Mouse (Mus musculus) spleen, adult 2 months (tissue): ENCODE measurements around the gene 1700018F24Rik. TPM values are rescaled to one million over a fixed set of nuclear protein-coding genes. Genes with fewer than 3 reads are reported as not detected.
"Not testable (repeated sequence)": the region's sequence is repeated elsewhere in the genome, so short reads cannot be mapped to it uniquely, and the experiment has no call there.

Source experiments
- DNase-seq, 2 experiments: peaks; one replicate each; pipeline versions ENCODE4 v3.0.0 to v3.0.0-alpha.2; 2012 to 2021; ENCODE audit warnings: low spot score in 2 of 2, low read depth in 1 of 2
- H3K27ac ChIP-seq: fragments of 200-500 bp; 2 replicates; pipeline ENCODE4 v1.5.1; 2012; ENCODE audit warnings: low read length, inconsistent platforms; ENCODE audit not compliant: insufficient read depth
- H3K27me3 ChIP-seq: fragments of 200-500 bp; 2 replicates; pipeline ENCODE4 v1.6.1; 2012; ENCODE audit warnings: mild to moderate bottlenecking, moderate library complexity, low read length, inconsistent platforms; ENCODE audit not compliant: control insufficient read depth, insufficient read depth
- H3K36me3 ChIP-seq: fragments of 200-500 bp; 2 replicates; pipeline ENCODE4 v1.6.1; 2012; ENCODE audit warnings: mild to moderate bottlenecking, low read length, inconsistent platforms; ENCODE audit not compliant: control insufficient read depth, insufficient read depth
- H3K4me1 ChIP-seq: fragments of 200-500 bp; 2 replicates; pipeline ENCODE4 v1.6.1; 2011; ENCODE audit warnings: inconsistent platforms; ENCODE audit not compliant: control insufficient read depth, insufficient read depth, insufficient read length
- H3K4me3 ChIP-seq: fragments of 200-500 bp; 2 replicates; pipeline ENCODE4 v1.5.1; 2011; ENCODE audit warnings: mild to moderate bottlenecking, inconsistent platforms; ENCODE audit not compliant: insufficient read depth, insufficient read length; ENCODE audit errors: extremely low read depth
- CTCF ChIP-seq: fragments of 200-500 bp; IDR thresholded peaks from 2 replicates; pipeline ENCODE4 v1.5.1; 2011; ENCODE audit warnings: mild to moderate bottlenecking, inconsistent platforms; ENCODE audit not compliant: insufficient read depth, insufficient read length, insufficient replicate concordance; ENCODE audit errors: extremely low read depth
- POLR2A ChIP-seq: fragments of 200-500 bp; IDR thresholded peaks from 2 replicates; pipeline ENCODE4 v1.6.1; 2011; ENCODE audit warnings: low read depth, low read length, inconsistent platforms
- WGBS: fragments of 180-500 bp; shearing (Covaris S2); methylation state at CpG from one replicate; pipeline ENCODE4 v1.1.7; 2018; 5-methylcytosine and 5-hydroxymethylcytosine counted together
- polyA plus RNA-seq: library from polyadenylated mRNA; depleted of rRNA; stranded (reverse); fragments of >200 nt; gene quantifications from 2 replicates; pipeline ENCODE4 v1.2.3, GENCODE M21; 2012

The 1700018F24Rik gene
- polyA plus RNA-seq, 1 experiment = not detected

DNA sequence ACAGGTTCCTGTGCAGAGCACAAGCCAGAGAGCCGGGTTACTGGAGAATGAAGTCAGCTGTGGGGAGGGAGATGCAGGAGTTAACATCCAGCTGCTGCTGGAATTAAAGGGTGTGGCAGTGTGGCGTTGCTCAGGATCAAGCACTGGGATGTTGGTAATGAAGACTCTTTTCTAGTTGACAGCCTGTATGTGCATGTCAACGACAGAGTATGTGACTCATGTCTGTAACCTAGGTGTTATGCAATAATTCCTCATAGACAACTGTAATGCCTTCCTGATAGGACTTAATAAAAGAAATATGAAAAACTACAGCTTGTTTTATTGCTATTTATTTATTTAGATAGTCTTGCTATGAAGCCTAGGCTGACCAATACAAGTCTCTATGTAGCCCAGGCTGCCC is 26.1 kb downstream of the 1700018F24Rik start:
- H3K27me3 ChIP-seq = no peaks in the 10 kb centered on the region
- no peaks in the 10 kb centered on the region for H3K36me3 ChIP-seq
- 66% methylated on average over 3 of the region's 3 CpGs for WGBS
- TF ChIP-seq POLR2A = no peak
- TF ChIP-seq CTCF = no peak
- no peak overlapping the region for H3K4me3 ChIP-seq
- H3K4me1 ChIP-seq = no peaks in the 10 kb centered on the region
- no peak for DNase-seq
- no peak overlapping the region for H3K27ac ChIP-seq

- DNase-seq = peak; percentile 25 to 60
- Histone ChIP-seq H3K36me3 (no peaks in the 10 kb centered on the region), H3K4me1 (no peaks in the 10 kb centered on the region), H3K27ac (no peak overlapping the region), H3K4me3 (no peak overlapping the region), H3K27me3 (no peaks in the 10 kb centered on the region)
- TF ChIP-seq CTCF (peak; percentile 74; the same call in 1 of the 2 replicates), POLR2A (no peak)
- 4% methylated on average over 5 of the region's 5 CpGs for WGBS
These were observed 26.9 kb downstream of the 1700018F24Rik start for GRCm38 (mm10) chr5:145069707-145070106.

DNA sequence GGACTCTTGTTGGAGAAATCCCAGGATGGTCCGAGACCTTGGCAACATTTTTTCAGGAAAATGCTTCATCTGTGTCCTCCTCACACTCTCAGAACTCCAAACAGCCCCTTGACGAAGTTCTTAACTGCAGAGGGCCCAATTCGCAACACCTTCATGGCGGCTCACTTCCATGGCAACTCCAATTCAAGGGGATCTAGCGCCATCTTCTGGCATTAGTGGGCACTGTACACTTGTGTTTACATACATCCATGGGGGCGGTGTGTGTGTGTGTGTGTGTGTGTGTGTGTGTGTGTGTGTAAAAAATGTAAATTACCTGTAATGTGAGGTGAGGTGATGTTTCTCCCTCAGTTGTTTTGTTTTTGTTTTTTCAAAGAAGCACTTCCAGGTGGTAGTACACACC is 28.6 kb downstream of the 1700018F24Rik start:
- no peak for DNase-seq
- Histone ChIP-seq H3K36me3 (no peaks in the 10 kb centered on the region), H3K27ac (no peak overlapping the region), H3K4me3 (no peak overlapping the region), H3K27me3 (no peaks in the 10 kb centered on the region), H3K4me1 (no peaks in the 10 kb centered on the region)
- WGBS = 66% methylated on average over 6 of the region's 6 CpGs
- no peak for TF ChIP-seq POLR2A
- no peak for TF ChIP-seq CTCF

- TF ChIP-seq POLR2A (no peak), CTCF (no peak)
- WGBS = 30% methylated on average over 3 of the region's 3 CpGs
- Histone ChIP-seq H3K4me1 (no peaks in the 10 kb centered on the region), H3K36me3 (no peaks in the 10 kb centered on the region), H3K27ac (no peak overlapping the region), H3K4me3 (no peak overlapping the region), H3K27me3 (no peaks in the 10 kb centered on the region)
- DNase-seq = no peak
These were observed 32.3 kb downstream of the 1700018F24Rik start for GRCm38 (mm10) chr5:145075081-145075480.

GRCm38 (mm10) chr5:145081866-145082613 is 39.2 kb downstream of the 1700018F24Rik start:
- TF ChIP-seq POLR2A (no peak), CTCF (no peak)
- DNase-seq = no peak

GRCm38 (mm10) chr5:145083201-145083600 is 40.4 kb downstream of the 1700018F24Rik start:
- H3K27me3 ChIP-seq, DNase-seq, H3K36me3 ChIP-seq, H3K4me1 ChIP-seq, H3K4me3 ChIP-seq, H3K27ac ChIP-seq: not testable (repeated sequence)
- WGBS = 49% methylated on average over 6 of the region's 6 CpGs

More at GRCm38 (mm10) chr5:145081866-145082613, 39.2 kb downstream of the 1700018F24Rik start:
- no peaks in the 10 kb centered on the region; the same call in 1 of the 2 replicates for H3K27me3 ChIP-seq
- no peaks in the 10 kb centered on the region for H3K36me3 ChIP-seq
- no peak overlapping the region for H3K27ac ChIP-seq
- peaks cover 9% of the 10 kb centered on the region; the same call in 1 of the 2 replicates for H3K4me1 ChIP-seq
- WGBS = 87% methylated on average over 10 of the region's 10 CpGs
- H3K4me3 ChIP-seq = no peak overlapping the region
